ENCODE assay signal across 22 mouse cellular contexts in genomic region chr11:11998881-11999280, GRCm38 (mm10). TPM values are rescaled to one million over a fixed set of nuclear protein-coding genes. Genes with fewer than 3 reads are reported as not detected.
A peak's percentile ranks its signal among the peaks of the same experiment; 100 is the strongest.
DNase-seq lines count a peak whose midpoint lies in the region; ATAC-seq and TF ChIP-seq lines count a peak whose summit lies in the region.
"Had no signal": no experiment of that assay in that cellular context is flagged by ENCODE, and none has a peak within 500 bp of the region (broad histone marks: within the 10 kb centered on the region; RNA-seq: fewer than 3 reads in every experiment).

No protein-coding gene starts in this region.

- no peak overlapping the region for H3K4me3 ChIP-seq in gastrocnemius, adult 2 months
- H3K4me3 ChIP-seq in heart, embryonic 14.5 days (ENCODE audit: control insufficient read depth in 1 of 2, insufficient read depth in 1 of 2, low read depth in 1 of 2, low read length in 2 of 2): no peak overlapping the region
- no peak overlapping the region for H3K4me3 ChIP-seq in liver, embryonic 11.5 days (ENCODE audit: low read depth, low read length)
- no peak overlapping the region for H3K4me3 ChIP-seq in liver, embryonic 12.5 days
- no peak overlapping the region for H3K4me3 ChIP-seq in heart, embryonic 16.5 days (ENCODE audit: low read length)
- H3K4me3 ChIP-seq: forebrain, embryonic 10.5 days; limb, embryonic 15.5 days had no signal

- H3K27ac ChIP-seq in gastrocnemius, adult 2 months: peak overlapping the region; percentile 55; the same call in 1 of the 2 replicates
- H3K27ac ChIP-seq in heart, embryonic 14.5 days (replicated peaks in 1 of 2; ENCODE audit: control insufficient read depth in 1 of 2, insufficient read depth in 1 of 2, low read depth in 2 of 2, low read length in 2 of 2): peak overlapping the region in 1 of 2 experiments; percentile 58; a peak in 2 of 4 replicates
- no peak overlapping the region for H3K27ac ChIP-seq in liver, embryonic 11.5 days (ENCODE audit: low read depth, low read length)
- no peak overlapping the region for H3K27ac ChIP-seq in liver, embryonic 12.5 days
- peak overlapping the region; percentile 20; the same call in 1 of the 2 replicates for H3K27ac ChIP-seq in heart, embryonic 16.5 days (ENCODE audit: low read length)
- H3K27ac ChIP-seq: forebrain, embryonic 10.5 days; limb, embryonic 15.5 days had no signal

- DNase-seq in gastrocnemius, adult 2 months: peak; percentile 48
- DNase-seq in gastrocnemius, postnatal 10 days: no peak
- no peak for DNase-seq in heart, adult 8-10 months (ENCODE audit: low spot score)
- DNase-seq in liver, embryonic 11.5 days (ENCODE audit: low spot score): no peak
- DNase-seq in thymus, postnatal 14 days: no peak
- DNase-seq: adrenal gland, postnatal 36 days; B cell, adult 2 months; cerebellum, adult 8-10 months; forebrain, postnatal 0 days; kidney, postnatal 36 days; layer of hippocampus, adult 9-11 months; lung, embryonic 14.5 days; lung, postnatal 36 days; right cerebral cortex, postnatal 25 days; thymus, postnatal 4 days had no signal

- peaks cover 35% of the 10 kb centered on the region for H3K36me3 ChIP-seq in heart, embryonic 14.5 days (ENCODE audit: control insufficient read depth, insufficient read depth, low read length)
- H3K36me3 ChIP-seq in liver, embryonic 11.5 days (ENCODE audit: control insufficient read depth, insufficient read depth, low read length): peaks cover 5% of the 10 kb centered on the region; the same call in 1 of the 2 replicates
- H3K36me3 ChIP-seq in liver, embryonic 12.5 days: peaks cover 2% of the 10 kb centered on the region; the same call in 1 of the 2 replicates
- H3K36me3 ChIP-seq in heart, embryonic 16.5 days (ENCODE audit: control insufficient read depth, insufficient read depth): no peaks in the 10 kb centered on the region
- H3K36me3 ChIP-seq: limb, embryonic 15.5 days had no signal

- intact Hi-C loops in gastrocnemius, adult 2 months (cut with DNase I): loop anchor here (5.0 kb wide), 1 partner anchor 38 kb away; the partner anchor contains the start of gene Grb10

- peak overlapping the region; percentile 14; the same call in 1 of the 2 replicates for H3K9ac ChIP-seq in heart, embryonic 14.5 days (ENCODE audit: low read length)
- no peak overlapping the region for H3K9ac ChIP-seq in liver, embryonic 11.5 days (ENCODE audit: low read depth, low read length)
- H3K9ac ChIP-seq in liver, embryonic 12.5 days: no peak overlapping the region
- no peak overlapping the region for H3K9ac ChIP-seq in heart, embryonic 16.5 days (ENCODE audit: low read length)
- H3K9ac ChIP-seq: forebrain, postnatal 0 days; limb, embryonic 15.5 days; lung, embryonic 14.5 days had no signal

- no peak for TF ChIP-seq CTCF in gastrocnemius, adult 2 months (IDR thresholded peaks at IDR 0.05)

- no peaks in the 10 kb centered on the region for H3K27me3 ChIP-seq in heart, embryonic 14.5 days (ENCODE audit: control insufficient read depth, insufficient read depth, low read length)
- no peaks in the 10 kb centered on the region for H3K27me3 ChIP-seq in liver, embryonic 11.5 days (replicated peaks; ENCODE audit: control insufficient read depth, insufficient read depth, low read length)
- no peaks in the 10 kb centered on the region for H3K27me3 ChIP-seq in liver, embryonic 12.5 days (replicated peaks)
- no peaks in the 10 kb centered on the region for H3K27me3 ChIP-seq in heart, embryonic 16.5 days (ENCODE audit: control insufficient read depth, insufficient read depth, low read length)
- H3K27me3 ChIP-seq: limb, embryonic 15.5 days had no signal

- 50% methylated on average over 3 of the region's 3 CpGs for WGBS in heart, embryonic 14.5 days
- 82% methylated on average over 3 of the region's 3 CpGs for WGBS in liver, embryonic 11.5 days
- WGBS in liver, embryonic 12.5 days (ENCODE audit: insufficient replicate concordance): 71% methylated on average over 3 of the region's 3 CpGs
- 54% methylated on average over 3 of the region's 3 CpGs for WGBS in heart, embryonic 16.5 days

- peaks cover 13 to 47% of the 10 kb centered on the region in 2 experiments for H3K4me1 ChIP-seq in heart, embryonic 14.5 days (ENCODE audit: control insufficient read depth in 2 of 2, insufficient read depth in 2 of 2, low read length in 2 of 2)
- no peaks in the 10 kb centered on the region for H3K4me1 ChIP-seq in liver, embryonic 11.5 days (replicated peaks; ENCODE audit: control insufficient read depth, insufficient read depth, low read length)
- no peaks in the 10 kb centered on the region for H3K4me1 ChIP-seq in liver, embryonic 12.5 days
- peaks cover 36% of the 10 kb centered on the region for H3K4me1 ChIP-seq in heart, embryonic 16.5 days (ENCODE audit: control insufficient read depth, insufficient read depth, low read length)
- H3K4me1 ChIP-seq: forebrain, embryonic 10.5 days; limb, embryonic 15.5 days had no signal

- ATAC-seq in heart, embryonic 14.5 days (ENCODE audit: insufficient number of reproducible peaks, insufficient read depth, low FRiP score, low read depth): no peak
- 0 out of 2 replicates have a peak, but pooled peaks have one; percentile 44 for ATAC-seq in liver, embryonic 11.5 days (replicated peaks; ENCODE audit: low FRiP score)
- ATAC-seq in liver, embryonic 12.5 days: no peak
- 0 out of 2 replicates have a peak, but pooled peaks have one; percentile 30 for ATAC-seq in heart, embryonic 16.5 days (replicated peaks; ENCODE audit: extremely low read depth, insufficient read depth, low FRiP score)
- ATAC-seq: forebrain, postnatal 0 days; intestine, embryonic 16.5 days; midbrain, embryonic 16.5 days had no signal

- H3K9me3 ChIP-seq in heart, embryonic 14.5 days (ENCODE audit: control insufficient read depth, low read length): no peaks in the 10 kb centered on the region
- no peaks in the 10 kb centered on the region for H3K9me3 ChIP-seq in liver, embryonic 11.5 days (ENCODE audit: control insufficient read depth, low read length)
- H3K9me3 ChIP-seq in liver, embryonic 12.5 days (replicated peaks): no peaks in the 10 kb centered on the region
- no peaks in the 10 kb centered on the region for H3K9me3 ChIP-seq in heart, embryonic 16.5 days (replicated peaks; ENCODE audit: control insufficient read depth, low read length)
- H3K9me3 ChIP-seq: forebrain, embryonic 10.5 days; limb, embryonic 15.5 days had no signal

- H3K4me2 ChIP-seq in heart, embryonic 14.5 days (ENCODE audit: low read length): no peak overlapping the region
- H3K4me2 ChIP-seq in liver, embryonic 11.5 days: no peak overlapping the region
- no peak overlapping the region for H3K4me2 ChIP-seq in liver, embryonic 12.5 days
- H3K4me2 ChIP-seq in heart, embryonic 16.5 days (ENCODE audit: low read depth, low read length): no peak overlapping the region
- H3K4me2 ChIP-seq: limb, embryonic 15.5 days; lung, embryonic 14.5 days had no signal

RNA-seq across cellular contexts. Expression of gene Grb10, which starts 39.6 kb away (rescaled TPM):
- total RNA-seq in gastrocnemius, adult 2 months (2021): 10 to 100 TPM; 27.9 to 59.3 TPM
- total RNA-seq in gastrocnemius, postnatal 10 days (2021): 100 to 1,000 TPM; 410 to 422 TPM
- polyA plus RNA-seq in heart, embryonic 14.5 days (2014; fragmentation: Nextera tagmentation; extraction: Ambion mirVana): 272 and 330 TPM in 2 replicates
- total RNA-seq in heart, adult 8-10 months (2022): 10 to 100 TPM; 47.8 to 83.5 (median 60.5) TPM
- polyA plus RNA-seq in liver, embryonic 11.5 days (2014; fragmentation: Nextera tagmentation; extraction: Ambion mirVana): 172 and 195 TPM in 2 replicates
- 206 and 211 TPM in 2 replicates for polyA plus RNA-seq in liver, embryonic 12.5 days (2016; fragmentation: Nextera tagmentation; extraction: Ambion mirVana)
- polyA plus RNA-seq in heart, embryonic 16.5 days (2015; fragmentation: Nextera tagmentation; extraction: Ambion mirVana): 496 and 553 TPM in 2 replicates

Comparison
In these comparisons a context has a peak if more than half of its experiments do, and no peak if none do; other contexts are left out.
1. ATAC-seq: peak in liver, embryonic 11.5 days (single experiment) and heart, embryonic 16.5 days (single experiment); none in heart, embryonic 14.5 days (single experiment) and liver, embryonic 12.5 days (single experiment).
2. H3K27ac ChIP-seq: peak in gastrocnemius, adult 2 months (single experiment) and heart, embryonic 16.5 days (single experiment); none in liver, embryonic 11.5 days (single experiment) and liver, embryonic 12.5 days (single experiment).